ENCODE assay signal across 8 mouse cellular contexts in genomic region chr5:136201832-136202231, GRCm38 (mm10). TPM values are rescaled to one million over a fixed set of nuclear protein-coding genes. Genes with fewer than 3 reads are reported as not detected.
DNase-seq lines count a peak whose midpoint lies in the region; ATAC-seq and TF ChIP-seq lines count a peak whose summit lies in the region.

No protein-coding gene starts in this region.

- TF ChIP-seq CTCF in intestine, postnatal 0 days (IDR thresholded peaks at IDR 0.05; ENCODE audit: low read depth) = peak; percentile 97
- TF ChIP-seq CTCF in midbrain, postnatal 0 days (IDR thresholded peaks at IDR 0.05) = peak; percentile 95

- peaks cover 6% of the 10 kb centered on the region; the same call in 1 of the 2 replicates for H3K36me3 ChIP-seq in intestine, postnatal 0 days (ENCODE audit: control insufficient read depth, insufficient read depth)
- peaks cover 5% of the 10 kb centered on the region for H3K36me3 ChIP-seq in limb, embryonic 12.5 days
- peaks cover under 1% of the 10 kb centered on the region; the same call in 1 of the 2 replicates for H3K36me3 ChIP-seq in midbrain, postnatal 0 days (ENCODE audit: insufficient read depth, low read length)
- peaks cover 4% of the 10 kb centered on the region; the same call in 1 of the 2 replicates for H3K36me3 ChIP-seq in stomach, embryonic 14.5 days (ENCODE audit: control insufficient read depth, insufficient read depth, low read length)

- no peaks in the 10 kb centered on the region for H3K4me1 ChIP-seq in intestine, postnatal 0 days (replicated peaks; ENCODE audit: control insufficient read depth, insufficient read depth, low read length)
- H3K4me1 ChIP-seq in limb, embryonic 12.5 days (replicated peaks) = peaks cover 12% of the 10 kb centered on the region
- H3K4me1 ChIP-seq in midbrain, postnatal 0 days (ENCODE audit: insufficient read depth, low read length) = peaks cover 3% of the 10 kb centered on the region; the same call in 1 of the 2 replicates
- peaks cover 8% of the 10 kb centered on the region; the same call in 1 of the 2 replicates for H3K4me1 ChIP-seq in stomach, embryonic 14.5 days (ENCODE audit: control insufficient read depth, insufficient read depth, low read length)

- WGBS in intestine, postnatal 0 days = 30% methylated on average over 7 of the region's 7 CpGs
- 36% methylated on average over 7 of the region's 7 CpGs for WGBS in limb, embryonic 12.5 days
- WGBS in midbrain, postnatal 0 days = 31% methylated on average over 7 of the region's 7 CpGs
- WGBS in stomach, embryonic 14.5 days = 35% methylated on average over 7 of the region's 7 CpGs

- H3K4me2 ChIP-seq in intestine, postnatal 0 days (replicated peaks; ENCODE audit: low read depth) = no peak overlapping the region
- H3K4me2 ChIP-seq in limb, embryonic 12.5 days = no peak overlapping the region
- H3K4me2 ChIP-seq in midbrain, postnatal 0 days (ENCODE audit: low read depth, low read length, poor library complexity, severe bottlenecking) = no peak overlapping the region
- H3K4me2 ChIP-seq in stomach, embryonic 14.5 days (replicated peaks; ENCODE audit: low read depth, low read length) = no peak overlapping the region

- no peaks in the 10 kb centered on the region for H3K9me3 ChIP-seq in intestine, postnatal 0 days (ENCODE audit: control insufficient read depth)
- peaks cover 5% of the 10 kb centered on the region; the same call in 1 of the 2 replicates for H3K9me3 ChIP-seq in limb, embryonic 12.5 days
- H3K9me3 ChIP-seq in midbrain, postnatal 0 days (ENCODE audit: low read length) = no peaks in the 10 kb centered on the region
- no peaks in the 10 kb centered on the region for H3K9me3 ChIP-seq in stomach, embryonic 14.5 days (ENCODE audit: control insufficient read depth, low read depth, low read length)

- peak; percentile 46 to 50 for DNase-seq in urinary bladder, adult 18-20 months (ENCODE audit: low spot score in 2 of 2)
- DNase-seq in urinary bladder, postnatal 10 days (ENCODE audit: low spot score) = no peak
- peak; percentile 85 to 86 for DNase-seq in cerebellum, postnatal 14 days
- peak; percentile 67 to 80 for DNase-seq in frontal cortex, postnatal 36 days (ENCODE audit: low spot score in 2 of 2)
- DNase-seq in midbrain, postnatal 0 days (ENCODE audit: low spot score) = peak; percentile 86

- no peak overlapping the region for H3K27ac ChIP-seq in intestine, postnatal 0 days (ENCODE audit: low read depth, low read length)
- H3K27ac ChIP-seq in limb, embryonic 12.5 days = no peak overlapping the region
- H3K27ac ChIP-seq in midbrain, postnatal 0 days (ENCODE audit: low read depth, low read length) = no peak overlapping the region
- H3K27ac ChIP-seq in stomach, embryonic 14.5 days (ENCODE audit: low read length) = no peak overlapping the region

- no peak overlapping the region for H3K4me3 ChIP-seq in intestine, postnatal 0 days (ENCODE audit: low read depth, low read length)
- H3K4me3 ChIP-seq in limb, embryonic 12.5 days (replicated peaks) = no peak overlapping the region
- no peak overlapping the region for H3K4me3 ChIP-seq in midbrain, postnatal 0 days (ENCODE audit: low read depth, low read length)
- H3K4me3 ChIP-seq in stomach, embryonic 14.5 days (ENCODE audit: low read depth, low read length) = no peak overlapping the region

- no peaks in the 10 kb centered on the region for H3K27me3 ChIP-seq in intestine, postnatal 0 days (replicated peaks; ENCODE audit: control insufficient read depth, insufficient read depth, low read length)
- no peaks in the 10 kb centered on the region for H3K27me3 ChIP-seq in limb, embryonic 12.5 days
- no peaks in the 10 kb centered on the region for H3K27me3 ChIP-seq in midbrain, postnatal 0 days (ENCODE audit: insufficient read depth, low read length)
- H3K27me3 ChIP-seq in stomach, embryonic 14.5 days (ENCODE audit: control insufficient read depth, insufficient read depth, low read length) = no peaks in the 10 kb centered on the region

- ATAC-seq in intestine, postnatal 0 days = no peak
- ATAC-seq in limb, embryonic 12.5 days (ENCODE audit: insufficient number of reproducible peaks, insufficient read depth, low FRiP score, low TSS enrichment, low read depth) = peak; percentile 50; the same call in 1 of the 2 replicates
- no peak for ATAC-seq in midbrain, postnatal 0 days (ENCODE audit: low FRiP score)
- ATAC-seq in stomach, embryonic 14.5 days (ENCODE audit: insufficient number of reproducible peaks, insufficient read depth, low FRiP score, low read depth) = peak; percentile 16; the same call in 1 of the 2 replicates

- no peak overlapping the region for H3K9ac ChIP-seq in intestine, postnatal 0 days (ENCODE audit: low read depth, low read length)
- no peak overlapping the region for H3K9ac ChIP-seq in limb, embryonic 12.5 days (replicated peaks)
- H3K9ac ChIP-seq in midbrain, postnatal 0 days (replicated peaks; ENCODE audit: low read length, poor library complexity, severe bottlenecking) = no peak overlapping the region
- H3K9ac ChIP-seq in stomach, embryonic 14.5 days (replicated peaks; ENCODE audit: low read depth, low read length) = no peak overlapping the region

RNA-seq across cellular contexts. Expression of gene Prkrip1, which starts 3.1 kb away (rescaled TPM):
- 37.7 and 40.0 TPM in 2 replicates for polyA plus RNA-seq in intestine, postnatal 0 days (2015; fragmentation: Nextera tagmentation; extraction: Ambion mirVana)
- 59.1 and 65.1 TPM in 2 replicates for polyA plus RNA-seq in limb, embryonic 12.5 days (2016; fragmentation: Nextera tagmentation; extraction: Ambion mirVana)
- total RNA-seq in midbrain, postnatal 0 days (2014; rRNA removed) = 7.9 and 24.0 TPM in 2 replicates
- 64.9 and 68.9 TPM in 2 replicates for polyA plus RNA-seq in midbrain, postnatal 0 days (2015; fragmentation: Nextera tagmentation; extraction: Ambion mirVana)
- 49.5 and 50.9 TPM in 2 replicates for polyA plus RNA-seq in stomach, embryonic 14.5 days (2014; fragmentation: Nextera tagmentation; extraction: Ambion mirVana)

RNA-seq across cellular contexts. Expression of gene Orai2, which starts 31.3 kb away (rescaled TPM):
- polyA plus RNA-seq in intestine, postnatal 0 days (2015; fragmentation: Nextera tagmentation; extraction: Ambion mirVana) = 4.3 and 5.1 TPM in 2 replicates
- 8.7 and 9.9 TPM in 2 replicates for polyA plus RNA-seq in limb, embryonic 12.5 days (2016; fragmentation: Nextera tagmentation; extraction: Ambion mirVana)
- total RNA-seq in midbrain, postnatal 0 days (2014; rRNA removed) = 108 and 136 TPM in 2 replicates
- 68.8 and 70.8 TPM in 2 replicates for polyA plus RNA-seq in midbrain, postnatal 0 days (2015; fragmentation: Nextera tagmentation; extraction: Ambion mirVana)
- polyA plus RNA-seq in stomach, embryonic 14.5 days (2014; fragmentation: Nextera tagmentation; extraction: Ambion mirVana) = 7.0 and 7.8 TPM in 2 replicates

RNA-seq across cellular contexts. Expression of gene Sh2b2, which starts 44.5 kb away (rescaled TPM):
- polyA plus RNA-seq in intestine, postnatal 0 days (2015; fragmentation: Nextera tagmentation; extraction: Ambion mirVana) = 1.0 and 1.1 TPM in 2 replicates
- 14.8 and 15.0 TPM in 2 replicates for polyA plus RNA-seq in limb, embryonic 12.5 days (2016; fragmentation: Nextera tagmentation; extraction: Ambion mirVana)
- total RNA-seq in midbrain, postnatal 0 days (2014; rRNA removed) = 51.2 and 58.0 TPM in 2 replicates
- 20.9 and 21.6 TPM in 2 replicates for polyA plus RNA-seq in midbrain, postnatal 0 days (2015; fragmentation: Nextera tagmentation; extraction: Ambion mirVana)
- polyA plus RNA-seq in stomach, embryonic 14.5 days (2014; fragmentation: Nextera tagmentation; extraction: Ambion mirVana) = 3.0 and 3.3 TPM in 2 replicates

Comparison
In these comparisons a context has a peak if more than half of its experiments do, and no peak if none do; other contexts are left out.
1. ATAC-seq: peak in limb, embryonic 12.5 days (single experiment) and stomach, embryonic 14.5 days (single experiment); none in intestine, postnatal 0 days (single experiment) and midbrain, postnatal 0 days (single experiment).